Mouse (Mus musculus): Measurements from ENCODE around the gene Ubn2. TPM values are rescaled to one million over a fixed set of nuclear protein-coding genes. Genes with fewer than 3 reads are reported as not detected.
"Not testable (repeated sequence)": the region's sequence is repeated elsewhere in the genome, so short reads cannot be mapped to it uniquely, and the experiment has no call there.

Gene Ubn2
- polyA plus RNA-seq, 1 experiment = 1.8 TPM

DNA sequence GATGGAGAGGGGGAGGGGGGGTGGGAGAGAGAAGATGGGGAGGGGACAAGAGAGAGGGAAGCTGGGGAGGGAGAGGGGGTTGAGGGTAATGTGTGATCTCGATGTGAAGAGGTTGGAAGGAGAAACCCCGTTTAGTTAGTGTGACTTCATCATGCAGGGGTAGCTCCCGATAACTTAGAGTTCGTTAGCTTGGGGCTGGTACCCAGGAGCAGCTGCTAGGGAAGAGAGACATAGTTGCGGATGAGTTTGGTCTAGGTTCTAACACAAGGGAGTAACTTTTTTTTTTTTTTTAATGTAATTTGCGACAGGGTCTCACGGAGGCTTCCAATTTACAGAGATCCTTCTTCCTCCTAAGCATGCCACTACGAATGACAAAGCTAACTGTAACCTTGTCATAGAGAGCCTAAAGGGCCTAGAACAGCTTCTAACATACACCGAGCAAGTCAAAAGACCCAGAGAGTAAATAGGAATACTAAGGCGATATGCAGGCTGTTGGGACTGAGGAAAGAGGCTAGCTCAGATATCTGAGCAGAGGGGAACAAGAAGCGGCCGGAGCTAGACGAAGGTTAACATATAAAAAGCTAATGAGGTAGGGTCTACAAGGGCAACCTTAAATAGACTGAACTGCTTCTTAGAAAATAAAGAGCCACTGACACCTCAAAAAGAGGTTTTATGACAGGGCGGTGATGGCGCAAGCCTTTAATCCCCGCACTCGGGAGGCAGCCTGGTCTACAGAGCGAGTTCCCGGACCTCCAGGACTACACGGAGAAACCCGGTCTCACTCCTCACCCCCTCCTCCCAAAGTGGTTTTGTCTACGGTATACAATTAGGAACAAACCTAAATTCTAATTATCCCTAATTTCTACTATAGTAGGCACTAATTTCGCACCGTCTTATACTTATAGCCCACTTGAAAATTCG lies 99.0 kb downstream of the Ubn2 start:
- no peaks in the 10 kb centered on the region for H3K79me3 ChIP-seq (ENCODE audit: low read depth)
- H3ac ChIP-seq (ENCODE audit: control insufficient read depth, insufficient read length, low read depth) = peak overlapping the region; percentile 70

DNA sequence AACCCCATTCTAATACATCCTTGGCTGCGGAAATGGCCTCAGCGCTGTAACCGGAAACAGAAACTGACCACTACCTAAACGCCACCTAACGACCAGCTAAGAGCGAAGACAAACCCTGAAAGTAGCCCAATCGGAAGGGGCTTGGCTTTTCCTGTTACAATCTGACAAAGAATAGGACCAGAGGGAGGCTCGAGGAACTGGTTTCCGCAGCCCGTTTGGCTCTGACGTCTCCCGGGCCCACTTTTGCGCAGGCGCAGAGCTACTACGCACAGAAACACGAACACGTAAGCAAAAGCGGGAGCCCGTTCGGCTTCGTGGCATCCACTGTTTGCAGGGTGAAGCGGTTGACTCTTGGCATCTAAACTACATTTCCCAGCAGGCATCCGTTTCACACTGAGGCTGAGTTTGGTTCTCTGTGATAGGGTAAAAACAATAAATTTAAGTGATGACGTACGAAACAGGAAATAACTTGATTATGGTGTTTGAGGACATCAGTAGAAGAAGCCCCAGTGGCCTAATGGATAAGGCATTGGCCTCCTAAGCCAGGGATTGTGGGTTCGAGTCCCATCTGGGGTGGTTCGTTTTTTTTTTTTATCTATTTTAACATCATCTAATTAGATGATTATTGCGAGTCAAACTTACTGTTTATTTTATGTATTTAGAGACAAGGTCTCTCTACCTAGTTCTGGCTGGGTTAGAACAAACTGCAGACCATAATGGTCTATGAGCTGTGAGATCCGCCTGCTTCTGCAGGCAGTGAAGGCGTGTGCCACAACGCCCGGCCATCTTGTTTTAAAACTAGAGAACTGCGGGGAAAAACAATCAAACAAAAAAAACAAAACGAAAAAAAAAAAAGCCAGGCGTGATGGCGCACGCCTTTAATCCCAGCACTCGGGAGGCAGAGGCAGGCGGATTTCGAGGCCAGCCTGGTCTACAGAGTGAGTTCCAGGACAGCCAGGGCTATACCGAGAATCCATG lies 100.0 kb downstream of the Ubn2 start, which contains the start of gene Fmc1:
Gene Fmc1, plus strand, starts transcription at position 75 of the 978 bp plus-strand sequence.
- H3K4me3 ChIP-seq (ENCODE audit: insufficient read depth, poor library complexity, severe bottlenecking) = peak within 1 kb of the TSS; percentile 96

More for the DNA sequence above, 99.0 kb downstream of the Ubn2 start:
- Histone ChIP-seq H3K36me3 (ENCODE audit: control insufficient read depth, insufficient read depth) (no peaks in the 10 kb centered on the region), H3K4me3 (ENCODE audit: insufficient read depth, poor library complexity, severe bottlenecking) (peak overlapping the region; percentile 37), H3K27me3 (ENCODE audit: control insufficient read depth, insufficient read depth, insufficient read length) (no peaks in the 10 kb centered on the region), H3K79me2 (ENCODE audit: control insufficient read depth, insufficient read depth) (peaks cover 9% of the 10 kb centered on the region)
- TF ChIP-seq MYOG (IDR thresholded peaks at IDR 0.05; ENCODE audit: control insufficient read depth, extremely low read depth, insufficient read length) = no peak
- TF ChIP-seq USF1 (IDR thresholded peaks at IDR 0.05; ENCODE audit: low read depth) = no peak
- no peak for TF ChIP-seq MAX (IDR thresholded peaks at IDR 0.05)
- no peak for TF ChIP-seq MYOD1 (IDR thresholded peaks at IDR 0.05; ENCODE audit: control insufficient read depth, insufficient read length, low read depth)
- TF ChIP-seq CEBPB (IDR thresholded peaks at IDR 0.05; ENCODE audit: low read depth) = no peak
- no peak for TF ChIP-seq FOSL1 (IDR thresholded peaks at IDR 0.05; ENCODE audit: insufficient read depth, low read length, poor library complexity, severe bottlenecking)
- TF ChIP-seq CTCF (IDR thresholded peaks at IDR 0.05; ENCODE audit: control insufficient read depth, insufficient read depth, insufficient read length) = no peak

DNA sequence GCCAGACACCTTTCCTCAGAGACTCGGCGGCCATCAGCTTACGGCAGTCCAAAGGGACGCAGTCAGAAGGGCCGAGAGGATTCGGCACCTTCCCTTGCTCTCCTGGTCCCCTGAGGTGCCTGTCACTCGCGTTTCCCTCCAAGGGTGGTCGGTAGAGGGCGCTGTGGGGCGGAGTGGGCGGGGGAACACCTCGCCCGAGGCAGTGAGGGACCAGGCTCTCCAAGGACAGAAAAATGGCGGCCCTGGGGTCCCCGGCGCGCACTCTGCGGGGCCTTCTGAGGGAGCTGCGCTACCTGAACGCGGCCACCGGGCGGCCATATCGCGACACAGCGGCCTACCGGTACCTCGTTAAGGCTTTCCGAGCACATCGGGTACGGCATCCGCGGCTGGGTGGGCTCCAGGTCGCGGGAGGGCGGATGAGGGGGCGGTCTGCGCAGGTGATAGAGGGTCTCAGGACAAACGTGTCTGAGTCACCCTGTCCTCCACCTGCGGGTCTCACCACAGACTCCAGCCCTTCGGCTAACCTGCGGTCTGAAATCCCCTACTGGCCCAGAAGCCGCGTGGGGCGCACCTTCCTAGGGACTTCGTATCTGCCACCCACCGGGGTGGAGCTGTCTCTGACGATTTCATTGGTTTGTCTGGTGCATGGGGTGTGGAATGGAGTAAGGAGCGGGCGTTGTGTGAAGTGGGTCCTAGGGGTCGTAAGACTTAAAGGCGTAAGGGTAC lies 101.1 kb downstream of the Ubn2 start:
- Histone ChIP-seq H3K79me2 (ENCODE audit: control insufficient read depth, insufficient read depth) (peaks cover 9% of the 10 kb centered on the region), H3K27me3 (ENCODE audit: control insufficient read depth, insufficient read depth, insufficient read length) (no peaks in the 10 kb centered on the region), H3K36me3 (ENCODE audit: control insufficient read depth, insufficient read depth) (no peaks in the 10 kb centered on the region), H3ac (ENCODE audit: control insufficient read depth, insufficient read length, low read depth) (peak overlapping the region; percentile 99), H3K4me3 (ENCODE audit: insufficient read depth, poor library complexity, severe bottlenecking) (peak overlapping the region; percentile 96), H3K79me3 (ENCODE audit: low read depth) (no peaks in the 10 kb centered on the region)
- TF ChIP-seq FOSL1 (IDR thresholded peaks at IDR 0.05; ENCODE audit: insufficient read depth, low read length, poor library complexity, severe bottlenecking) (no peak), USF1 (IDR thresholded peaks at IDR 0.05; ENCODE audit: low read depth) (no peak), MAX (IDR thresholded peaks at IDR 0.05) (peak; percentile 69), MYOG (IDR thresholded peaks at IDR 0.05; ENCODE audit: control insufficient read depth, extremely low read depth, insufficient read length) (no peak), CEBPB (IDR thresholded peaks at IDR 0.05; ENCODE audit: low read depth) (no peak), CTCF (IDR thresholded peaks at IDR 0.05; ENCODE audit: control insufficient read depth, insufficient read depth, insufficient read length) (peak; percentile 96), MYOD1 (IDR thresholded peaks at IDR 0.05; ENCODE audit: control insufficient read depth, insufficient read length, low read depth) (no peak)

More for the DNA sequence above, 100.0 kb downstream of the Ubn2 start, which contains the start of gene Fmc1:
- H3K36me3 ChIP-seq (ENCODE audit: control insufficient read depth, insufficient read depth) = no peaks in the 10 kb centered on the region
- TF ChIP-seq USF1 (IDR thresholded peaks at IDR 0.05; ENCODE audit: low read depth) (no peak), MAX (IDR thresholded peaks at IDR 0.05) (peak; percentile 31)
- H3ac ChIP-seq (ENCODE audit: control insufficient read depth, insufficient read length, low read depth) = peak within 1 kb of the TSS; percentile 70
- H3K79me2 ChIP-seq (ENCODE audit: control insufficient read depth, insufficient read depth) = peaks cover 9% of the 10 kb centered on the region
- H3K79me3 ChIP-seq (ENCODE audit: low read depth) = no peaks in the 10 kb centered on the region
- no peaks in the 10 kb centered on the region for H3K27me3 ChIP-seq (ENCODE audit: control insufficient read depth, insufficient read depth, insufficient read length)

DNA sequence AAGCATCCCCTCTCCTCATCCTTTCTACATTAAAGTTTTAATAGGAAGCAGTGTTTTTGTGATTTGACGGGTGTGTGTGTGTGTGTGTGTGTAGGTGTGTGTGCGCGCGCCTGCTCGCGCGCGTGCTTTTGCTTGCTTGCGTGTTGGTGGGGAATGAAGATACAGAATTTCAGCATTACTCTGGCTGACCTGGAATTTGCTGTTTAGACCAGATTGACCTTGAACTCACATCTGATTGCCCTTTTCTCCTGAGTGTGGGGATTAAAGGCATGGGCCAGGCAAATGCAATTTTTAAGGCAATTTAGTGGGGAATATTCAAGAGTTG lies 101.6 kb downstream of the Ubn2 start:
- no peaks in the 10 kb centered on the region for H3K27me3 ChIP-seq (ENCODE audit: control insufficient read depth, insufficient read depth, insufficient read length)
- no peak for TF ChIP-seq MYOD1 (IDR thresholded peaks at IDR 0.05; ENCODE audit: control insufficient read depth, insufficient read length, low read depth)
- TF ChIP-seq USF1 (IDR thresholded peaks at IDR 0.05; ENCODE audit: low read depth) = no peak
- TF ChIP-seq FOSL1 (IDR thresholded peaks at IDR 0.05; ENCODE audit: insufficient read depth, low read length, poor library complexity, severe bottlenecking) = no peak
- no peak for TF ChIP-seq MAX (IDR thresholded peaks at IDR 0.05)
- no peak for TF ChIP-seq CTCF (IDR thresholded peaks at IDR 0.05; ENCODE audit: control insufficient read depth, insufficient read depth, insufficient read length)
- no peak for TF ChIP-seq CEBPB (IDR thresholded peaks at IDR 0.05; ENCODE audit: low read depth)
- no peak for TF ChIP-seq MYOG (IDR thresholded peaks at IDR 0.05; ENCODE audit: control insufficient read depth, extremely low read depth, insufficient read length)
- H3K4me3 ChIP-seq (ENCODE audit: insufficient read depth, poor library complexity, severe bottlenecking) = peak overlapping the region; percentile 96
- peaks cover 9% of the 10 kb centered on the region for H3K79me2 ChIP-seq (ENCODE audit: control insufficient read depth, insufficient read depth)
- H3ac ChIP-seq (ENCODE audit: control insufficient read depth, insufficient read length, low read depth) = peak overlapping the region; percentile 99
- H3K79me3 ChIP-seq (ENCODE audit: low read depth) = no peaks in the 10 kb centered on the region
- no peaks in the 10 kb centered on the region for H3K36me3 ChIP-seq (ENCODE audit: control insufficient read depth, insufficient read depth)

DNA sequence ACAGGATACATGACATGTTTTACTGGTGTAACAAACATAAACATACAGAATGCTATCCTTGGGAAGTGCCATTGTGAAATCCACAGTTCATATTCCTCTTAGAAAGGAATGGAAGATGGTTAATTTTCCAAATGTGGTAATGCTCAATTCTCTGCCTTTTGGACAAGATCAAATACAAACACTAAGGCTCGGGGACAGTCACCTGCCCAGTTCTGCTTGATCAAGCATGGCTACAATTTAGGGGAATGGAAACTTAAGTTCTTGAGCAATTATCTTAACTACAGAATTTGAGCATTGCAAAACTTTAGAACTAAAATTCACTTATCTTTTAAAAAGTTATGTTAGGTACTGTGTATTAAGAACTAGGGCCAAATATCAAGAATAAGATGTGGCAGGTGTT lies 102.0 kb downstream of the Ubn2 start:
- Histone ChIP-seq H3K36me3 (ENCODE audit: control insufficient read depth, insufficient read depth) (no peaks in the 10 kb centered on the region), H3ac (ENCODE audit: control insufficient read depth, insufficient read length, low read depth) (no peak overlapping the region), H3K79me2 (ENCODE audit: control insufficient read depth, insufficient read depth) (peaks cover 9% of the 10 kb centered on the region), H3K27me3 (ENCODE audit: control insufficient read depth, insufficient read depth, insufficient read length) (no peaks in the 10 kb centered on the region), H3K79me3 (ENCODE audit: low read depth) (no peaks in the 10 kb centered on the region), H3K4me3 (ENCODE audit: insufficient read depth, poor library complexity, severe bottlenecking) (no peak overlapping the region)
- TF ChIP-seq CEBPB (IDR thresholded peaks at IDR 0.05; ENCODE audit: low read depth) = no peak
- no peak for TF ChIP-seq FOSL1 (IDR thresholded peaks at IDR 0.05; ENCODE audit: insufficient read depth, low read length, poor library complexity, severe bottlenecking)
- no peak for TF ChIP-seq CTCF (IDR thresholded peaks at IDR 0.05; ENCODE audit: control insufficient read depth, insufficient read depth, insufficient read length)
- no peak for TF ChIP-seq MAX (IDR thresholded peaks at IDR 0.05)
- TF ChIP-seq MYOG (IDR thresholded peaks at IDR 0.05; ENCODE audit: control insufficient read depth, extremely low read depth, insufficient read length) = no peak
- TF ChIP-seq MYOD1 (IDR thresholded peaks at IDR 0.05; ENCODE audit: control insufficient read depth, insufficient read length, low read depth) = no peak
- no peak for TF ChIP-seq USF1 (IDR thresholded peaks at IDR 0.05; ENCODE audit: low read depth)

DNA sequence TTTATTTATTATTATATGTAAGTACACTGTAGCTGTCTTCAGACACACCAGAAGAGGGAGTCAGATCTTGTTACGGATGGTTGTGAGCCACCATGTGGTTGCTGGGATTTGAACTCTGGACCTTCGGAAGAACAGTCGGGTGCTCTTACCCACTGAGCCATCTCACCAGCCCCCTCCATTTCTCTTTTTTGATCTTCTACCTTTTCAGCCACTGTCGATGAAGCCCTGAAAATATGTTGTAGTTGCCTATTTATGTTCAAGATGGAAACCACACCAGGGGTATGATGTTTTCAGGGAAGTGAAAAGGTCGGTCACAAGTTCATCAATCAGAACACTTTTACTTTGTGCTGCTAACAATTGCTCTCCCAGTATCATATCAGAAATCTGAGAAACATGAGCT lies 110.4 kb downstream of the Ubn2 start:
- not testable (repeated sequence) for H3K79me3 ChIP-seq (ENCODE audit: low read depth); H3ac ChIP-seq (ENCODE audit: control insufficient read depth, insufficient read length, low read depth)

DNA sequence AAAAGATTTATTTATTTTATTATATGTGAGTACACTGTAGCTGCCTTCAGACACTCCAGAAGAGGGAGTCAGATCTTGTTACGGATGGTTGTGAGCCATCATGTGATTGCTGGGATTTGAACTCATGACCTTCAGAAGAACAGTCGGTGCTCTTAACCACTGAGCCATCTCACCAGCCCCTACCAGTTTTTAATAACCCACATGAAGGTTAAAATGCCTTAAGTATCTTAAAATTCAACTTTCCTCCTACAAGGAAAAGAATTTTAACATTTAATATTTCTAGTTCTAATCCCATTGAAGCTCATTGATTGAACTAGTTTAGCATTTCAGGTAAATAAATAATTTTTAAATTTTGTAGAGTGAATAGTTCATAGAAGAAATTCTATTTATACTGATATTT lies 113.3 kb downstream of the Ubn2 start:
- H3K36me3 ChIP-seq (ENCODE audit: control insufficient read depth, insufficient read depth); H3K4me3 ChIP-seq (ENCODE audit: insufficient read depth, poor library complexity, severe bottlenecking); H3K79me2 ChIP-seq (ENCODE audit: control insufficient read depth, insufficient read depth): not testable (repeated sequence)

More for the DNA sequence above, 110.4 kb downstream of the Ubn2 start:
- H3K79me2 ChIP-seq (ENCODE audit: control insufficient read depth, insufficient read depth); H3K36me3 ChIP-seq (ENCODE audit: control insufficient read depth, insufficient read depth); H3K27me3 ChIP-seq (ENCODE audit: control insufficient read depth, insufficient read depth, insufficient read length); H3K4me3 ChIP-seq (ENCODE audit: insufficient read depth, poor library complexity, severe bottlenecking): not testable (repeated sequence)

More for the DNA sequence above, 113.3 kb downstream of the Ubn2 start:
- H3K27me3 ChIP-seq (ENCODE audit: control insufficient read depth, insufficient read depth, insufficient read length); H3ac ChIP-seq (ENCODE audit: control insufficient read depth, insufficient read length, low read depth); H3K79me3 ChIP-seq (ENCODE audit: low read depth): not testable (repeated sequence)

Measured in C2C12 (cell line).